Mouse (Mus musculus) left cerebral cortex, adult 2 months (tissue): ENCODE results near the gene Lman2. TPM values are rescaled to one million over a fixed set of nuclear protein-coding genes. Genes with fewer than 3 reads are reported as not detected.

Experiments
- DNase-seq, 2 experiments: peaks; one replicate each; pipeline ENCODE4 v3.0.0; 2021 to 2022; ENCODE audit warnings: low spot score in 2 of 2, mixed read lengths in 1 of 2; ENCODE audit errors: extremely low spot score in 1 of 2
- H3K27ac ChIP-seq: fragments of 200-600 bp; 2 replicates; pipeline ENCODE4 v1.8.1; 2022
- H3K4me3 ChIP-seq: fragments of 200-600 bp; 2 replicates; pipeline ENCODE4 v1.8.1; 2022
- CTCF ChIP-seq: fragments of 200-600 bp; IDR thresholded peaks from 2 replicates; pipeline ENCODE4 v1.8.1; 2022; ENCODE audit warnings: antibody characterized with exemption, mild to moderate bottlenecking, moderate library complexity
- intact Hi-C: fragments of 180-260 bp; cut with DNase I; formaldehyde crosslinking; loops from one replicate; pipeline ENCODE4 v1.15.1; 2025
- total RNA-seq, 2 experiments: library from RNA; stranded (reverse); gene quantifications; 2 replicates each; pipeline ENCODE4 v1.2.3; 2021

Lman2 gene
- total RNA-seq, 2 experiments from 2014 or later = 57.8 to 60.4 TPM

- no peak overlapping the region for H3K27ac ChIP-seq
- intact Hi-C loops = no loop called here
- TF ChIP-seq CTCF = no peak
- no peak for DNase-seq
- no peak overlapping the region for H3K4me3 ChIP-seq
Measured at GRCm38 (mm10) chr13:55332331-55332730, 30.3 kb downstream of the Lman2 start.

- no peak for DNase-seq
- intact Hi-C loops = no loop called here
- H3K27ac ChIP-seq = no peak overlapping the region
- TF ChIP-seq CTCF = peak; percentile 8; the same call in 1 of the 2 replicates
- peak overlapping the region; percentile 60 for H3K4me3 ChIP-seq
Measured at GRCm38 (mm10) chr13:55330567-55331400, 31.8 kb downstream of the Lman2 start.

- peak; percentile 78 for DNase-seq
- Histone ChIP-seq H3K27ac (no peak within 1 kb of the TSS), H3K4me3 (peak within 1 kb of the TSS; percentile 60)
- no peak; the same call in 1 of the 2 replicates for TF ChIP-seq CTCF
- intact Hi-C loops = loop anchor here (2.0 to 5.0 kb wide), 4 partner anchors 33 to 187 kb away; partner anchors contain the start of gene Lman2
Measured at GRCm38 (mm10) chr13:55329683-55330566, 32.7 kb downstream of the Lman2 start, which contains the start of gene Mxd3. TSS of gene Mxd3 (minus strand) at chr13:55329823.

DNA sequence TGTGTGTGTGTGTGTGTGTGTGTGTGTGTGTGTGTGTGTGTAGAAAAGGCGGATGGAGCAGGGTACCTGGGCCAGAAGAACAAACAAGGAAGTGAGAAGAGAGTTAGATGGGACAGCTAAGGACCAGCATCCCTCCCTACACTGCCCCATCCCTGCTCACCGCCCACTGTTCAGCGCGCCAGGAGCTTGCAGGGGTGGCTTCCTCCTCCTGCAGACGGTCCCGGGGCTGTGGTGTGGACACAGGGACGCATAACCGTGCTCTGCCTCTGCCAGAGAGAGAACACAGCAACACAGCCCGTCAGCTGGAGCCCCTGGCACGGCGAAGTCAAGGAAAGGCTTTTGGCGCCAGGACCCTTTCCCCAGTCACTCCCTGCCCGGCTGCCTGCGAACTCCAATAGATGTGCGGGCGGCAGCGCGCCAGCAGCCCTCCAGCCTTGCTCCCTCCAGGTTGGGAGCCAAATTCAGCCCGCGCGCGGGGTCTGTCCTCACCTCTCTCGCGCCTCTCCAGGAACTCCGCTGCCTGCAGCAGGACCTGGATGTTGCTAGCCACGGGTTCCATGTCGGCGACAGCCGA lies 33.4 kb downstream of the Lman2 start:
- DNase-seq = peak in 1 of 2 experiments; percentile 43
- Histone ChIP-seq H3K27ac (no peak overlapping the region), H3K4me3 (peak overlapping the region; percentile 60)
- TF ChIP-seq CTCF = no peak
- intact Hi-C loops = loop anchor here (2.0 to 5.0 kb wide), 4 partner anchors 34 to 188 kb away; partner anchors contain the start of gene Lman2

- no peak for TF ChIP-seq CTCF
- DNase-seq = no peak
- intact Hi-C loops = loop anchor here (2.0 to 5.0 kb wide), 4 partner anchors 34 to 189 kb away; partner anchors contain the start of gene Lman2
- H3K27ac ChIP-seq = no peak overlapping the region
- H3K4me3 ChIP-seq = no peak overlapping the region
Measured at GRCm38 (mm10) chr13:55328641-55329040, 33.9 kb downstream of the Lman2 start.

DNA sequence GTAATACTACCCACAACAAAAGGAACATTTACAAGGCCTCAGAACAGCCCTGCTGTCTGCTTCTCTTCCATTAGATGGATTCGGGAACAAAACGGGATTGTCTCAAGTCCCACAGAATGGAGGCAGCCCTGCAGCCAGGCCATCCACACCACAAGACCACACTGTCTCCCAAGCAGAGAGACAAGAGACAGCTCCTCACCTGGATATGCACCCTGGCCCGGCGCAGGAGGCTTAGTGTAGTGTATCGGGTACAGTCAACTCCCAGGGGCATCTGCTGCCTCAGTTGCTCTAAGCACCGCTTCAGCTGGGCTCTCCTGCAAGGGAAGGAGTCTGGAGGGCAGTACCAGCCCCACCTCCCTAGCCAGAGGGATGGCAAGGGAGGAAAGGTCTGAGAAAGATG lies 34.4 kb downstream of the Lman2 start:
- Histone ChIP-seq H3K4me3 (no peak overlapping the region), H3K27ac (no peak overlapping the region)
- intact Hi-C loops = loop anchor here (2.0 to 5.0 kb wide), 4 partner anchors 35 to 189 kb away; partner anchors contain the start of gene Lman2
- TF ChIP-seq CTCF = no peak
- no peak for DNase-seq

- TF ChIP-seq CTCF = peak; percentile 88
- H3K4me3 ChIP-seq = no peak overlapping the region
- intact Hi-C loops = loop anchor here (2.0 to 5.0 kb wide), 4 partner anchors 35 to 190 kb away; partner anchors contain the start of gene Lman2
- peak; percentile 92 to 94 for DNase-seq
- H3K27ac ChIP-seq = no peak overlapping the region
Measured at GRCm38 (mm10) chr13:55327633-55328032, 35.0 kb downstream of the Lman2 start.

- Histone ChIP-seq H3K27ac (peak overlapping the region; percentile 67), H3K4me3 (no peak overlapping the region)
- intact Hi-C loops = loop anchor here (5.0 kb wide), 3 partner anchors 75 to 190 kb away; no protein-coding TSS in a partner anchor
- DNase-seq = no peak
- TF ChIP-seq CTCF = no peak
Measured at GRCm38 (mm10) chr13:55327169-55327568, 35.4 kb downstream of the Lman2 start.

DNA sequence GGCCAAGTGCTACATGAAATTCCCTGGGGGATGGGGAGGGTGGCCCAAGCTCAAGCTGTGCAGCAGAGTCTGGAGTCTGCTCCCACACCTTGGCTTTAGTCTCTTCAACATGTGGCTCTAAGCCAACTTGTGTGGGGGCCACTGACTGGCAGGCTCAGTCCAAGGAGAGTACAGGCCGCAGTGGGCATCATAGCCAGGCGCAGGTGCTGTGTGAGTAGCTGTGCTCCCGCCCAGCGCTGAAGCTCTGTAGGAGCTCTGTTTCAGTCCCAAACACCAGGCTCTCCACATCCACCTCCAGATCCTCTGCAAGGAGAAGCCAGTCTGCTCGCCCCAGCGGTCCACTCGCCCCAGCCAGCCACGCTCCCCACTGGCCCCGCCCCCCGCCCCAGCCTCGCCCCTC lies 37.0 kb downstream of the Lman2 start:
- DNase-seq = peak in 1 of 2 experiments; percentile 44
- intact Hi-C loops = loop anchor here (5.0 kb wide), 3 partner anchors 77 to 192 kb away; no protein-coding TSS in a partner anchor
- TF ChIP-seq CTCF = no peak
- H3K4me3 ChIP-seq = no peak overlapping the region
- no peak overlapping the region; the same call in 1 of the 2 replicates for H3K27ac ChIP-seq

DNA sequence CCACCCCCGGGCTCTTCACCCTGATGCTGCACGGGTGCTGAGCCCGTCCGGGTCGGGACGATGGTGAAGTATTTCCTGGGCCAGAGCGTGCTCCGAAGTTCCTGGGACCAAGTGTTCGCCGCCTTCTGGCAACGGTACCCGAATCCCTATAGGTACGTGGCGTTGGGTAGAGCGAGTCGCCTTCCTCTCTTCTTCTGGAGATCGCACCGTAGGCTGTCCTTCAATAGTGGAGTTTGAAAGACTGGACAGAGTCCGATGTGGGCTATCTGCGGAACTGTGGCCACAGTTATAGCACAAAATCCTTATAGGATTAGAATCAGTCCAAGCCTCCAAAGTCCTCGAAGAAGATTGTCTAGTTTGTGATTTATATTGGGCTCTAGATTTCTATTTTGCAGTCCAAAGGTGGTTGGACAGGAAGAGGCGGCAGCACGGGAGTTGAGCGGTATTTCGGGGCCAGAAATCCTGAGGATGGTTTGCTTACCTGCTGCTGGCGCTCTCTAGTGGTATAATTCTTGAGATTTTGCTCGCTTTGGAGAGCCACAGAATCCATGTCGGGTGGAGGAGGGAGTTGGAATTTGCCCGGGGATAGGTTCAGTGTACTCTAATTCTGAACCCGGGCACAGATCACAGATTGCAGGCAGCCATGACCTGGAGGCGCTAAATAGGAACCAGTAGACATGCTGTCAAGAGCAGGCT lies 40.3 kb downstream of the Lman2 start:
- TF ChIP-seq CTCF = peak; percentile 54
- DNase-seq = no peak
- intact Hi-C loops = no loop called here
- peak overlapping the region; percentile 83 for H3K27ac ChIP-seq
- peak overlapping the region; percentile 72 for H3K4me3 ChIP-seq
